8 mouse cellular contexts compared by ENCODE assay signal in the genomic region with DNA sequence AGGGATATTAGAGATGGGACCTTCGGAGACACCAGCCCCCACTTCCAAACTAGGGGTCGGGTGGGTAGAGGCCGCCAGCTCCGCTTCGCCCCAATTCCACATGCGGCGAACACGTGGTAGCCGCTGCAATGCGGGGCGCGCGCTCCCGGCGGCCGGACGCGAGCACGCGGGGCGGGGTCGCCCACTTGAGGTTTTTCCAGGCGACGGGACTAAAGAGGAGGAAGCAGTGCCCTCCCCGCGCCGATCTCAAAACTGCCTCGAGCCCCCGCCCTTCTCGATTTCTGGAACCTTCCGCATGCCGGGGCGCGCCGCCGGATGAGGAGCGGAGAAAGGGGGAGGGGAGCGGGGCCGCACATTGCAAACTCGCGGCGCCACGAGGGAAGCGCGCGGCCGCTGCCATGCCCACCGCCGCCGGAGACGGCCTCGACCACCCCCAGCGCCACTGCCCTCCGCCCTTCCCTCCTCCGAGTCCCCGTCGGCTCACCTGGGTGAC. TPM values are rescaled to one million over a fixed set of nuclear protein-coding genes. Genes with fewer than 3 reads are reported as not detected.
DNase-seq lines count a peak whose midpoint lies in the region; ATAC-seq and TF ChIP-seq lines count a peak whose summit lies in the region.

No protein-coding gene starts in this region.

- no peaks in the 10 kb centered on the region for H3K9me3 ChIP-seq in forebrain, embryonic 11.5 days (ENCODE audit: control insufficient read depth, low read length)
- H3K9me3 ChIP-seq in heart, postnatal 0 days (replicated peaks; ENCODE audit: control insufficient read depth, low read length): no peaks in the 10 kb centered on the region
- H3K9me3 ChIP-seq in liver, postnatal 0 days (ENCODE audit: low read length): no peaks in the 10 kb centered on the region
- no peaks in the 10 kb centered on the region for H3K9me3 ChIP-seq in neural tube, embryonic 14.5 days (ENCODE audit: control insufficient read depth, low read length)

- under 1% methylated on average over 53 of the region's 57 CpGs for WGBS in forebrain, embryonic 11.5 days
- under 1% methylated on average over 36 of the region's 57 CpGs for WGBS in heart, postnatal 0 days
- WGBS in liver, postnatal 0 days (ENCODE audit: insufficient replicate concordance): under 1% methylated on average over 52 of the region's 57 CpGs
- under 1% methylated on average over 54 of the region's 57 CpGs for WGBS in neural tube, embryonic 14.5 days

- no peak for TF ChIP-seq CTCF in heart, postnatal 0 days (IDR thresholded peaks at IDR 0.05; ENCODE audit: low read depth)
- TF ChIP-seq CTCF in liver, postnatal 0 days (IDR thresholded peaks at IDR 0.05; ENCODE audit: low read depth): 0 out of 2 replicates have a peak, but pooled peaks have one; percentile 1

- no peaks in the 10 kb centered on the region for H3K27me3 ChIP-seq in forebrain, embryonic 11.5 days (ENCODE audit: control insufficient read depth, insufficient read depth, low read length)
- no peaks in the 10 kb centered on the region for H3K27me3 ChIP-seq in heart, postnatal 0 days (ENCODE audit: control insufficient read depth, insufficient read depth, low read length)
- H3K27me3 ChIP-seq in liver, postnatal 0 days (ENCODE audit: insufficient read depth, low read length): no peaks in the 10 kb centered on the region
- H3K27me3 ChIP-seq in neural tube, embryonic 14.5 days (ENCODE audit: control insufficient read depth, insufficient read depth, low read length): no peaks in the 10 kb centered on the region

- peaks cover 2% of the 10 kb centered on the region; the same call in 1 of the 2 replicates for H3K4me1 ChIP-seq in forebrain, embryonic 11.5 days (replicated peaks; ENCODE audit: control insufficient read depth, insufficient read depth, low read length)
- peaks cover 24% of the 10 kb centered on the region for H3K4me1 ChIP-seq in heart, postnatal 0 days (ENCODE audit: control insufficient read depth, insufficient read depth)
- H3K4me1 ChIP-seq in liver, postnatal 0 days (ENCODE audit: insufficient read depth): peaks cover 13% of the 10 kb centered on the region
- peaks cover 31% of the 10 kb centered on the region for H3K4me1 ChIP-seq in neural tube, embryonic 14.5 days (ENCODE audit: control insufficient read depth, insufficient read depth, low read length)

- peak; percentile 53 for ATAC-seq in forebrain, embryonic 11.5 days (replicated peaks; ENCODE audit: low FRiP score)
- peak; percentile 68 for ATAC-seq in heart, postnatal 0 days (ENCODE audit: insufficient read depth, low read depth)
- peak; percentile 61 for ATAC-seq in liver, postnatal 0 days
- peak; percentile 40 for ATAC-seq in neural tube, embryonic 14.5 days (ENCODE audit: low read depth)

- peak; percentile 59; the same call in 1 of the 2 replicates for TF ChIP-seq EP300 in heart, postnatal 0 days (IDR thresholded peaks at IDR 0.05; ENCODE audit: low read depth)
- TF ChIP-seq EP300 in liver, postnatal 0 days (IDR thresholded peaks at IDR 0.05; ENCODE audit: low read depth): no peak

- peak overlapping the region; percentile 99 for H3K4me3 ChIP-seq in forebrain, embryonic 11.5 days (ENCODE audit: low read depth, low read length)
- H3K4me3 ChIP-seq in heart, postnatal 0 days (ENCODE audit: low read depth, low read length): peak overlapping the region; percentile 74
- peak overlapping the region; percentile 99 for H3K4me3 ChIP-seq in liver, postnatal 0 days (ENCODE audit: low read depth, low read length)
- H3K4me3 ChIP-seq in neural tube, embryonic 14.5 days (ENCODE audit: low read depth, low read length): peak overlapping the region; percentile 100

- DNase-seq in CD8-positive naive resting alpha-beta T cell, adult 2 months (ENCODE audit: low read depth in 2 of 2, low spot score in 2 of 2): peak; percentile 74 to 80
- peak; percentile 67 for DNase-seq in c-Kit-positive CD71-negative TER-119-negative erythroid progenitor cells, embryonic 14.5 days (ENCODE audit: low read depth)
- DNase-seq in forebrain, embryonic 11.5 days (ENCODE audit: low spot score): peak; percentile 90
- peak; percentile 93 for DNase-seq in heart, postnatal 0 days (ENCODE audit: low spot score)
- DNase-seq in layer of hippocampus, adult 11-12 months (ENCODE audit: low spot score): peak; percentile 94
- DNase-seq in liver, postnatal 0 days: peak; percentile 90
- DNase-seq in testis, postnatal 10 days (ENCODE audit: low spot score): peak; percentile 92

- H3K36me3 ChIP-seq in forebrain, embryonic 11.5 days (ENCODE audit: control insufficient read depth, insufficient read depth, low read length): peaks cover 10% of the 10 kb centered on the region; the same call in 1 of the 2 replicates
- H3K36me3 ChIP-seq in heart, postnatal 0 days (replicated peaks; ENCODE audit: control insufficient read depth, insufficient read depth, low read length): peaks cover 36% of the 10 kb centered on the region
- H3K36me3 ChIP-seq in liver, postnatal 0 days (replicated peaks; ENCODE audit: insufficient read depth, low read length): peaks cover 32% of the 10 kb centered on the region
- H3K36me3 ChIP-seq in neural tube, embryonic 14.5 days (ENCODE audit: control insufficient read depth, insufficient read depth, low read length): peaks cover 35% of the 10 kb centered on the region

- peak overlapping the region; percentile 96 for H3K27ac ChIP-seq in forebrain, embryonic 11.5 days (ENCODE audit: low read depth, low read length)
- H3K27ac ChIP-seq in heart, postnatal 0 days (ENCODE audit: low read depth): peak overlapping the region; percentile 98
- H3K27ac ChIP-seq in liver, postnatal 0 days (ENCODE audit: low read depth): peak overlapping the region; percentile 100
- H3K27ac ChIP-seq in neural tube, embryonic 14.5 days (ENCODE audit: low read depth, low read length): peak overlapping the region; percentile 95

- peak overlapping the region; percentile 100 for H3K9ac ChIP-seq in forebrain, embryonic 11.5 days (ENCODE audit: low read length)
- peak overlapping the region; percentile 93 for H3K9ac ChIP-seq in heart, postnatal 0 days (replicated peaks; ENCODE audit: low read depth, low read length)
- H3K9ac ChIP-seq in liver, postnatal 0 days (replicated peaks): peak overlapping the region; percentile 98
- peak overlapping the region; percentile 100 for H3K9ac ChIP-seq in neural tube, embryonic 14.5 days (replicated peaks; ENCODE audit: low read depth, low read length)

- H3K4me2 ChIP-seq in forebrain, embryonic 11.5 days (ENCODE audit: low read depth, low read length, severe bottlenecking): peak overlapping the region; percentile 86
- H3K4me2 ChIP-seq in heart, postnatal 0 days (ENCODE audit: low read depth, low read length): peak overlapping the region; percentile 84
- H3K4me2 ChIP-seq in liver, postnatal 0 days (ENCODE audit: low read depth, low read length): peak overlapping the region; percentile 86
- peak overlapping the region; percentile 83 for H3K4me2 ChIP-seq in neural tube, embryonic 14.5 days (ENCODE audit: low read depth, low read length)

RNA-seq across cellular contexts. Expression of a gene that starts 0.5 kb away (rescaled TPM):
- polyA plus RNA-seq in forebrain, embryonic 11.5 days (2014; fragmentation: Nextera tagmentation; extraction: Ambion mirVana): 504 and 506 TPM in 2 replicates
- 111 and 123 TPM in 2 replicates for total RNA-seq in heart, postnatal 0 days (2014; rRNA removed; ENCODE audit: low replicate concordance)
- 200 and 229 TPM in 2 replicates for polyA plus RNA-seq in heart, postnatal 0 days (2015; fragmentation: Nextera tagmentation; extraction: Ambion mirVana)
- 111 and 138 TPM in 2 replicates for polyA plus RNA-seq in liver, postnatal 0 days (2015; fragmentation: Nextera tagmentation; extraction: Ambion mirVana)
- 392 and 416 TPM in 2 replicates for polyA plus RNA-seq in neural tube, embryonic 14.5 days (2014; fragmentation: Nextera tagmentation; extraction: Ambion mirVana)

RNA-seq across cellular contexts. Expression of a gene that starts 24.8 kb away (rescaled TPM):
- 11.7 and 13.5 TPM in 2 replicates for polyA plus RNA-seq in forebrain, embryonic 11.5 days (2014; fragmentation: Nextera tagmentation; extraction: Ambion mirVana)
- 16.8 and 21.9 TPM in 2 replicates for total RNA-seq in heart, postnatal 0 days (2014; rRNA removed; ENCODE audit: low replicate concordance)
- polyA plus RNA-seq in heart, postnatal 0 days (2015; fragmentation: Nextera tagmentation; extraction: Ambion mirVana): 13.2 and 16.8 TPM in 2 replicates
- polyA plus RNA-seq in liver, postnatal 0 days (2015; fragmentation: Nextera tagmentation; extraction: Ambion mirVana): 16.2 and 20.7 TPM in 2 replicates
- 11.6 and 15.0 TPM in 2 replicates for polyA plus RNA-seq in neural tube, embryonic 14.5 days (2014; fragmentation: Nextera tagmentation; extraction: Ambion mirVana)

RNA-seq across cellular contexts. Expression of a gene that starts 48.4 kb away (rescaled TPM):
- 34.1 and 35.6 TPM in 2 replicates for polyA plus RNA-seq in forebrain, embryonic 11.5 days (2014; fragmentation: Nextera tagmentation; extraction: Ambion mirVana)
- 69.8 and 109 TPM in 2 replicates for total RNA-seq in heart, postnatal 0 days (2014; rRNA removed; ENCODE audit: low replicate concordance)
- 174 and 175 TPM in 2 replicates for polyA plus RNA-seq in heart, postnatal 0 days (2015; fragmentation: Nextera tagmentation; extraction: Ambion mirVana)
- 263 and 277 TPM in 2 replicates for polyA plus RNA-seq in liver, postnatal 0 days (2015; fragmentation: Nextera tagmentation; extraction: Ambion mirVana)
- 7.9 and 19.8 TPM in 2 replicates for polyA plus RNA-seq in neural tube, embryonic 14.5 days (2014; fragmentation: Nextera tagmentation; extraction: Ambion mirVana)

RNA-seq across cellular contexts. Expression of a gene that starts 58.6 kb away (rescaled TPM):
- 8.1 and 11.9 TPM in 2 replicates for polyA plus RNA-seq in forebrain, embryonic 11.5 days (2014; fragmentation: Nextera tagmentation; extraction: Ambion mirVana)
- total RNA-seq in heart, postnatal 0 days (2014; rRNA removed; ENCODE audit: low replicate concordance): 19.5 and 39.8 TPM in 2 replicates
- 49.0 and 52.9 TPM in 2 replicates for polyA plus RNA-seq in heart, postnatal 0 days (2015; fragmentation: Nextera tagmentation; extraction: Ambion mirVana)
- polyA plus RNA-seq in liver, postnatal 0 days (2015; fragmentation: Nextera tagmentation; extraction: Ambion mirVana): 50.8 and 53.1 TPM in 2 replicates
- polyA plus RNA-seq in neural tube, embryonic 14.5 days (2014; fragmentation: Nextera tagmentation; extraction: Ambion mirVana): 3.1 and 28.2 TPM in 2 replicates

Comparison
In these comparisons a context has a peak if more than half of its experiments do, and no peak if none do; other contexts are left out.
1. Peak in every context shown above with its lines: DNase-seq, ATAC-seq, H3K4me3 ChIP-seq and H3K27ac ChIP-seq.